Mouse (Mus musculus) testis, postnatal 10 days (tissue): ENCODE results near the gene Cd200r3.

Experiments
- DNase-seq: peaks from one replicate; pipeline ENCODE4 v3.0.0; 2021; ENCODE audit warnings: low spot score

The Cd200r3 gene

DNA sequence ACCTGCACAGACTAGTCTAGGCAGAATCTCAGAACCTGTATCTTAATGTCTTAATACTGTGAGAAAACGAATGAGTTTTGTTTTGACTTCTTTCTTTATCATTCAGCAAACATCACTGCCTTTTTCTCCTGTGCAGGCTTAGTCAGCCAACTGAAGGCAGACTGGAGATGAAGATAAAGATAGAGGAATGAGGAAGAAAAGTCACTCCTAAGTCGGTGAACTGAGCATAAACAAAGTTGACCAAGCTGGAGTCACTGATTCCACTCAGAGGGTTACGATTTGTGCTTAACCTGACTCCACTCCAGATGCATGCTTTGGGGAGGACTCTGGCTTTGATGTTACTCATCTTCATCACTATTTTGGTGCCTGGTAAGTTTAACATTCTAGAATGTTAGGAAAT lies at the start of gene Cd200r3:
Gene Cd200r3 (plus strand): TSS at position 211 of the 400 bp plus-strand sequence.
- no peak for DNase-seq

DNA sequence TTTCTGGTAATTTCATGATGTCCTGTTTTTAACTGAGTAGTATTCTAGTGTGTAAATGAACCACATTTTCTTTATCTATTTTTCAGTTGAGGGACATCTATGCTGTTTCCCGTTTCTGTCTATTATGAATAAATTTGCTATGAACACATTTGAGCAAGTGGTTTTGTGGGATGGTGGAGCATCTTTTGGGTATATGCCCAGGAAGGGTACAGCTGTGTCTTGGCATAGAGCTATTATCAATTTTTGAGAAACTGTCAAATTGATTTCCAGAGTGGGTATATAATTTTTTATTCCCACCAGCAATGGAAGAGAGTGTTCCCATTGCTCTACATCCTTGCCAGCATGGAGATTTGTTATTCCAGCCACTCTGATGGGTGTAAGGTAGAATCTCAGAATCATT lies 11.5 kb upstream of the Cd200r3 start:
- no peak for DNase-seq

DNA sequence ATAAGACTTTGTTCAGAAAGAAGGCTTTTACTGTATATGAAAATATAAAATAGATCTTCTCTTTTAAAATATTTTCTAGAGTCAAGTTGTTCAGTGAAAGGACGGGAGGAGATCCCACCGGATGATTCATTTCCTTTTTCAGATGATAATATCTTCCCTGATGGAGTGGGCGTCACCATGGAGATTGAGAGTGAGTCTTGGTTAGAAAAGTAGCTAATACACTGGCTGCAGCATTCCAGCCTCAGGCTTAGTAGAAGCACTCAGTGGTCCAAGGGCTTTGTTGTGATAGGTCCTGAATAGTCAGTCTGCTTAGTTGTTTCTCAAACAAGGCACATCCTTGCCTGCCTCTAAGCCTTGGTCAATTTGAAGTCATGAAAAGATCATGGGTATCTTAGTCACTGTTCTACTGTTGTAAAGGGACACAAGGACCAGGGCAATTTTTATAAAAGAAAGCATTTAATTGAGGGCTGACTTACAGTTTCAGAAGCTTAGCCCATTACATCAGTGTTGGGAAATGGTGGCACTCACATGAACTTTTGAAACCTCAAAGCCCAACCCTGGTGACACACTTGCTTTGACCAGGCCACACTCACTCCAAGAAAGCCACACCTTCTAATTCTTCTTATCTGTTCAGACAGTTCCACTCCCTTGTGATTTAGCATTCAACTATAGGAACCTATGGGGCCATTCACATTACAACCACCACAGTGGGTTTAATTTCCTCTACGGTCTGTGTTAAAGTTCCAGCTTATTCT lies 8.1 kb downstream of the Cd200r3 start:
- no peak for DNase-seq

DNA sequence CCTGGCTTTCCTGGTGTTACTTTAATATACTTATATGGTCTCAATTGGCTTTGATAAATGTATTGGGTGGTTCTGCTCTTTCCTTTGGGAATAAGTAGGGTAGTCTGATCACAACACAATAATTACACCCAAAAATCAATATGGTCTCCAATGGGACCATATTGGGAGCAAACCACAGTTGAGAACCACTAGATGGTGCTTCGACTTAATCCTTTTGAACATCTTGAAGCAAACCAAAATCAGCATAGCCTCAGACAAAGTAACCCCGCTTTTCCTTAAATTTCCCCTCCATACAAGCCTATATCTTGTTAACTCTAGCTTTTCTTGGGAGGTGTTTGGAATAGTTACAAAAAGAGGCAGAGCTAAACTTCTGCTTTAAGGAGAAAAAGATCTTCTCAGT lies 18.8 kb downstream of the Cd200r3 start:
- no peak for DNase-seq

DNA sequence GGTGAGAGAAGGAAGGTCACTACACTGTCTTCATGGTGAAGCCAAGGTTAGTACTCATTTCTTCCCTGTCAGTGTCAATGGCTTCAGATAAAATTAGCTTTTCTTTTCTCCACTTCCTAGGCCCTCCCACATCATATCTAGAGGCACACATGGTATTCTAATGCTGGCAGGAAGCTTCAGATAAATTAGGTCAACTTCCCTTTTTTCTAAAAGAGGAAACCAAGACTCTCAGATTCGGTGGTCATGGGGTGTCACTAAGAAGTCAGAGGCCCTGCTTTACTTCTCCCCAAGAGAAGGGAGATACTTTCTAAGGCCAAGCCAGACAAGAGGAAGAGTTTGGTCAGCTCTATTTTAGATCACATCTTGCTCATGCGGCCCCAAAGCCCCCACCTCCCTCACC lies 19.3 kb downstream of the Cd200r3 start:
- DNase-seq, result no peak

DNA sequence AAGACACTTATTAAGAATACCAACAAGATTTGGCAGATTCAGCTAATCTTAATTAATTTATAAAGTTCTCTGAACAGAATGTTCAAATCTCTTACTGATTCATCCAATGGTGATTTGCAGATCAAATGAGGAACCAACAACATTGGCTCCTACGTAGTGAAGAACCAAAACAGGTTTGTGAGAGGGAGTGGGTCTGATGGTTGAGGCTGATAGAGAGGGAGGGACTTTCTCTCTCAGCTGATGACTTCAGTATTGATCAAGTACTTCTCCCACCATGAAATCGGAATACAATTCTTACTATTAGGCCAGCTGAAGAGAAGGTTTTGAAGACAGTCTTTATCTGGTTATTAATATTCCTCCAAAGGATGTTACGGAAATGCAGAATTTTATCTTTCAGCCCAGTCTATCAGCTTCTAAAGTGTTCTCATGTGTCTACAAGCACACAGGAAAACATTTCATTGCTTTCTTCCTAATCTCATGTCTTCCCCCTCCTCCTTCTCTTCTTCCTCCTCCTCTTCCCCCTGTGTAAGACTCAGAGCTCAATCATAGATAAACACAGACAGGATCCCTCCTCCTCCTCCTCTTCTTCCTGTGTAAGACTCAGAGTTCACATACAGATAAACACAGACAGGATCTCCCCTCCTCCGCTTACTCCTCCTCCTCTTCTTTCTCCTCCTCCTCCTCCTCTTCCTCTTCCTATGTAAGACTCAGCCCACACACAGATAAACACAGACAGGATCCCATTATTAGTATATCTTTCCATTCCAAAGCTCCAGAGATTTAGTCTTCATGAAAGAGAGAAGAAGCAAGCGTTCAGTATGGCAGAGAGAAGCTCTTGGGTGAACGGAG lies 21.3 kb downstream of the Cd200r3 start:
- DNase-seq, result no peak

DNA sequence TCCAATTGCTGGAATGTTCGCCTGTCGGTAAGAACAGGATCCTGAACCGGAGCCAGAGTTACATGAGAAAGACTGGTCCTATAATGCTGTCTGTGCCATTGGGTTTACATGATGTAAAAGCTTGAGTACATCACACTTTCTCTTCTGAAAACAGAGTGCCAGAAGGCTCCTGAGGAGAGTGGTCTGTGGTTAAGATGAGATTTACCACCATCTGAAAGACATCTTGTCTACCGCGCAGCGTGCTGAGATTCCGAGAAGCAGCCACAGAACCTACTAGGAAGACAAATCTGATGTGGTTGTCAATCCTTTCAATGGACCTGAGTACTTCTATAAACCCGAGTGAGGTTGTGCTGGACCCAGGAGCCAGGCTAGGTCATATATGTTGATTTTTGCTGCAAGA lies 21.9 kb downstream of the Cd200r3 start:
- DNase-seq, result no peak

DNA sequence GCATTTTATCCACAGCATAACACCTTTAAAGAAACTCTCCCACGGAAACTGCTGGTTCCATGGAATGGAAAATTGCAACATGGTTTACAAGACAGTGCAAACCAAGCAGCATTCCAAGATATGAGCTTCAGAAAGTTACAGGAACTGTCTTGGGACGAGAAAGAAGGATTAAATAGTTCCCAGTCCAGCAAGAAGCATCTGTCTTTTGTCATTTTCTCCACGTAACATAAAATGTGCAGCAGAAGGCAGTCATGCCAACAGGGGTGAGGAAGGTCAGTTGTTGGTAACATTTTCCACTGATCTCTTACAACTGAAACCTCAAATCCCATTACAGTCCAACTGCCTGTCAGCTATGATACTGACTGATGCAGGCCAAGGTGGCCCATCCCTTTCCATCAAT lies 22.4 kb downstream of the Cd200r3 start:
- no peak for DNase-seq

DNA sequence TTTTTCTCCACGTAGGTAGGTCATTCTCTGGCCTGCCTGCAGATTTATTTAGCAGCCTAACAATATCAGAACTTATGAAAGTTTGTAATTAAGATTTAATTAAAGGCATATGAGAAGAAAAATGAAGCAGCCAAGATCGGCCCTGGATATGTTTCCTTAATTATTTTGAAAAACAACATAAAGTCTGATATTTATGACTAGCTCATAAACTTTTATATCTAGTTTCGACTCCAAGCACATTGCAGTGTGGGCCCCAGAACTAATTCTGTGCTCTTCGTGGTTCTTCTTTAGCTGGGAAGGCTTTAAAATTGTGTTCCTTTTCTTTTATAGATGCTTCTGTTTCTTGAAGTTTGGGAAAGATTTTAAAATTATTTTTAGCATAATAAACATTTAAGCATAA lies 23.4 kb downstream of the Cd200r3 start:
- no peak for DNase-seq

DNA sequence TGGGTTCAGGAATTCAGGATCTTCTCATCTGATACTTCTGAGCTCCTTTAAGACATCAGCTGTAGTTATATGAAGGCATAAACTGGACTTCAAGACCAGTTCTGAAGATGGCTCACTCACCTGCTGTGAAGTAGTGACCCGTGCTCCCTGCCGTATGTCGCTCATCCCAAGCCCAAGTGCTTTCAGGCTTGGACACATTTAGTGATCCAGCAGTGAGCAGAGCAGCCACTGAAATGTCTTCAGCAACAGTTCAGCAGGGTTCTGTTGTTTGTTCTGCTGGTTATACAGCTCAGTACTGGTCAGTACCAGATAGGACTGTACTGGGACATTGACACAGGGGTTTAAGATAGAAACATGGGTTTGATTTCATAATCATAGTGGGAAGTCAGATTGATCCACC lies 24.6 kb downstream of the Cd200r3 start:
- DNase-seq, result no peak

DNA sequence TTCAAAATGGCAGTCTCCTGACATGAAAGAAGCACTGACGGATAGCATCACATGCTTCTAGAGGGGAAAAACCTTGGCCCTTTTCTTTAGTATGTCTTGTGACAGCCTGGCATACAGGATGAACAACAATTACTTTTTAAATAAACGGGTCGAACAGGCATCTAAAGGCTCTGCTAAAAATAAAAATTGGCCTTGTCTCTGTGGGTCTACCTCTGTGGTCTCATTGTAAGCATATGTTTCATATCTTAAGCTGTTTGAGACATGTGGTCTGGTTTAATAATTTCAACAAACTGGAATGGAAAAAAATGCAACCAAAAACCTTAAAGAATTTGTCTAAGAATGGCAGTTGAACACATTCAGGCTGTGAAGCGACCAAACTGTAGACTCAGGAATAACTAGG lies 27.4 kb downstream of the Cd200r3 start:
- no peak for DNase-seq

DNA sequence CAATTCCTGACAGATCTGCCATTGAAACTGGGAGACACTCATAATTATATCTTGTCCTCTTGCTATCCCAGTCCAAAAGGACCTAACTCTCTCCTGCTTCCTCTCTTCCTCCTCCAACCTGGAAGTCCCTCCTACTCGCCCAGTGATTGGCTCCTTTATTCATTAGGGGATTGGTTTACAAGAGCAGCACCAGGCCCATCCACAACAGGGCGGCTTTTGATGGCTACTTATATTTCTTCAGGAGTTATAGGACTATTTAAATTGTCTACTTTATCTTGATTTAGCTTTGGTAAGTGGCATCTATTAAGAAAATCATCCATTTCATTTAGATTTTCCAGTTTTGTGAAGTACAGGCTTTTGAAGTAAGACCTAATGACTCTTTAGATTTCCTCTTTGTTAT lies 30.6 kb downstream of the Cd200r3 start:
- DNase-seq, result no peak

DNA sequence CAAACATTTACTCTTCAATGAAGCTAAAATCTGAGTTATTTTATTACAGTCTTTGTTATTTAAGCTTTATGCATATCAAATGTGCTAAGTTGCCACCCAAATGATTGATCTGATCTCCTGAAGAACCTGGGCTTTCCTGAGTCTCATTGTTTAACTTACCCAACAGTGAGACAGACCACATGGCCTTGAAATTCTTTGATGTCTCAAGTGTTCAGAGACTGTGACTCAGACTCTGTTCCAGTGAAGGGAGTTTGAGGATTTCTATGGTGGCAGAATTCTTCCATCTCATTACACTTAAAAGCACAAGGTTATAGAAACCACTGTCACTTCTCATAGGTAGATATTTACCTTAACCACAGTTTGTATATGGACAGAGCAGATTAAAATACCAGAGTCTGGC lies 32.6 kb downstream of the Cd200r3 start:
- DNase-seq, result no peak

DNA sequence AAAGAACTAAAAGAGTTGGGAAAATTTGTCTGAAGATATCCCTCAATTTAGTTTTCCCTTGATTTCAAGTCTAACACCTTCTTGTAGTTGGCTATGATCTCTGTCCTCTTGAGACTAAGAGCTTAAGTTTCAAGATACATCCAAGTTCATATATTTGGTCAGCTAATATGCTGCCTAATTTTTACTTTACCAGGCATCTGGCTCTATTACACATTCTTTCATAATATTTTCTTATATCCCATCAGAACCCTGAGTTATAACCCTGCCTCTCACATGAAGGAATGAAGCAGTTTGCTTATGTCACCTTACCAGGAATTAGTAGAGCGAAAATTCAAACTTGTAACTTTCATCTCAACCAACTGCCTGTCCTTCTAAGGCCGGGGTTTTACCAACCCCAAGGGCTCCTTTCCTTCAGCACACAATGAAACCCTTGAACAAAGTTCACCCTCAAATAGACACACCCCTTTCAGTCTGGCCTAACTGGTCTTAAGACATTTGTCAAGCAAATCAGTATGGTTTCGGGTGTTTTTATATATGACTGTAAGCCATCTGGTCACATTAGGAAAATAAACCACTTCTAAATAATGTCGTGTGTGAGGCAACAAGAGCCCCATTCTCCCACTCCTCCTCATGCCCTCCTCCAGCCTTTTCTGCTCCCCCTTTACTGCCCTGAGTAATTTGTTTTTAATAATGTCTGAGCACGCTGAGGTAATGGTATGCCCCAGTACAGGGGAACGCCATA lies 33.6 kb downstream of the Cd200r3 start:
- no peak for DNase-seq

DNA sequence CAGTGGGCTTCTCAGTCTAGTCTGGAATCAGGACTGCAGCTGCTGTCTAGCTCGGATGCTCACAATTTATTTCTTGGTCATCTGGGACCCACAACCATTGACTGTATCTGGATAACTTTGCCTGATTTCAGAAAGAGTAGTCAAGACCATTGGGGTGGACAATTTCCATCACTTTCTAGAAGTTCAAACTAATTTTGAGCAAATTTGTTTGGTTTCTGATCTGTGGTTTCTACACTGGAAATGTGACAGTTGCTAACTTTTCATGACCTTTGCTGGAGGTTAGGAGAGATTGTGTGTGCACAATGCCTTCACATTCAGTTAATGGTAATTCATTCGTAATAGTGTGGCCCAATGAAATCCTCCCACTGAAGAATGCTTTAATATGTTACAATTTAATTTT lies 34.7 kb downstream of the Cd200r3 start:
- no peak for DNase-seq

DNA sequence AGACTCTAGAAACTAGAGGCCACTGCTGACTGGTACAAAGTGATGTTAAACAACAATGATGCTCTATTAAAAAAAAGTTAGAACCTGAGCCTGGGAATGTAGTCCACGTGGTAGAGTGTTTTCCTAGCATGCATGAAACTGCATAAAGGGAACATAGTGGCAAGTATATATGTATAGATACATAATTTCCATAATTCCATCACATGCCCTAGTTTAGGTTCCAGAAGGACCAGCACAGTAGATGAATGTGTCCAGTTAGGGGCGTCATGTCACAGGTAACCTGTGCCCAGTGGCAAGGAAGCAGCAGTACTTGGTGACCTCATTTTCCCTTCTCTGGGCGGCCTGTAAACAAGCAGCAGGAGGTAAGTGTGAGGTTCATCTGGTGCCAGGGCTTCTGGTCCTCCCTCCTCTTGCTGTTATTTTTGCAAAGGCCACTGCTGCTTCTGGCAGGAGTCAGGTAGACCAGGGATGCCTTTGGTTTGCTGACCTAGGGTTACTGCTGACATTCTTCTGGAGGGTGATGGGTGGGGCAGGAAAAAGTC lies 35.9 kb downstream of the Cd200r3 start:
- no peak for DNase-seq

DNA sequence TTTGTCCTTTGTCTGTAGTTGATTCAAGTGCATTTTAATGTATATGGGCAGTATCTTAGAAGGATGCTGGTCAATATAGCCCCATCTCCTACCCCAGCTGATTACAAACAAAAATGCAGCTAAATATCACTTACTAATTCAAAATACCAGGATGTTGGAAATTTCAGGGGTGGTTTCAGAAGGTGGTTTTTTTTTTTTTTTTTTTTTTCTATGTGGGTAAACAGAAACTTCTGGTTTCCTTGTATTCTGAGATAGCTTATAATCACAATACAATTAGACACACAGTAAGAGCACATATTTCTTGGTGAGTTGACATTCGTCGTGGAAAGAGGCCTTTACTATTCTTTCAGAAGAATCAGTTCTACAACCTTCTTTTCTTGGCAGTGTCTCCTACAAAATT lies 39.5 kb downstream of the Cd200r3 start:
- no peak for DNase-seq

DNA sequence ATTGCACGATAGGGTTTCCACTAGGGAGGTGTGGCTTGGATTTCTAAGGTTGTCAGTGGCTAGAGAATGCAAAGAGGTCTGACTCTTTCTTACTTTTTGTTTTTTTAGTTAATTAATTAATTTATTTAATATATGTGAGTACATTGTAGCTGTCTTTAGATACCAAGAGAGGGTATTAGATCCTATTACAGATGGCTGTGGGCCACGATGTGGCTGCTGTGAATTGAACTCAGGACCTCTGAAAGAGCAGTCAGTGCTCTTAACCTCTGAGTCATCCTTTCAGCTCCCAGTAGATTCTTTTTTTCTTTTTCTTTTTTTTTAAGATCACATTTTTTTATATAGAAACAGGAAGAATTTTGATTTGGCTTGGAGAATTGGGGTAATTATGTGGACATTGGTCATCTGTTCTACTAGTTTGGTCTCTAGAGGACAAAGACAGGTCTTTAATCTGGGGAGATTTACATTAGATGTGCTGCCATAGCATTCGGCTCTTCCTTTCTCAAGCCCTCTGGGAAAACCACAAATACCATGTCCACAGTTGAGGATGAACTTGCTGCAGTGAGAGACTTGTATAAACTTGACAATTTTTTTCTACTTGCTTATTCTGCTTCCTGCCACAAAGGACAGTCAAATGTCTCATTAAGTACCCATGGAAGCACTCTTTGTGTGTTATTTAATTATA lies 40.0 kb downstream of the Cd200r3 start:
- DNase-seq, result no peak

DNA sequence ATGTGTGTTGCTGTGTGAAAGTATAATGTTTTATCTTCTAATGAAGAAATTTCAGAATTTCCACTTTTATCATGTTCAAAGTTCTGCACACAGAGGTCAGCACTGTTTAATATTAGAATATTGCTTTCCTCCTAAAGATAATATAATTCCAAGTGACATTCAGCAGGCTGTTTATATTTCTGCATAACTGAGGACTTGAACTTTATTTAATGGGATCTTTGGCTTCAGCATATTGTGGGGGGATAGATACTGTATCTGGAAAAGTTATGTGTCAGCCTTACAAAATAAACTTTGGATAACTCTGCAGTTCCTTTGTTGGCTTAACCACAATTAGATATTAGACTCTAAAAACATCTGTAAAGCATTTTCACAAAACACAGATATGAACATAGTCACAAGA lies 40.6 kb downstream of the Cd200r3 start:
- DNase-seq, result no peak

DNA sequence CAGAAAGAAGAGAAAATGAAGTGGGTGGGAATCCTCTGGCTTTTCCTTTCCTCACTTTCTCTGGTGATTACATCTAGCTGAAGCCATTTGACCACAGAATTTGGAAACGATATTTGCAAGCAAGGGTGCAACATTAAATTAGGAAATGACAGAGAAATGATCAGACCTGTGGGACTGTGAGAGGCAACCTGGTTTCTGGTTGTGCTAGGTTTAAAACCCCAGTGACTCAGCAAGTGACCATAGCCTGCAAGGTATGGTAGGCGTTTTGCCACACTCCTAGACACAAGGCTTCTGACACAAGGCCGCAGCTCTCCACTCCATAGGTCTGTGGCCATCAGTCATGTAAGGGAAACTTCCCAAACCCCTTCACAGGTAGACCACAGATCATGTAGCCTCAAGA lies 41.4 kb downstream of the Cd200r3 start:
- DNase-seq, result no peak

DNA sequence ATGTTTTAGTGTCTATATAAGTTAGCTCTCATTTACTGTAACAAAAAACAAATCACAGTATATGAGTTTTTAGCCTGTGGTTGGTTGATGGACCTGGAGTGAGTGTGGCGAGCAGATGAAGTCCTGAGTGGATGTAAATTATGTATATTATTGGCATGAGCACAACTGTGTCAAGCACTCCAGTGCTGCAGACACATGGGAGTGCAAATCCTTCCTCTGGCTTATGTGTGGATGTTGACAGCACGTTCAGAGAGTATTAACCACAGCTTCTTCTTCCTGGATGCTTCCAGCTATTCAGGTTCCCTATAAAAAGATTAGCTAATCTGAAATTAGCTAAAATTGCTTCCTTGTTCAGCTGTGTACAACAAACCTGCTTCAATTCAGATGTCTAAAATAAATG lies 42.6 kb downstream of the Cd200r3 start:
- no peak for DNase-seq
